Mouse (Mus musculus): ENCODE data around the gene Msx2. TPM values are rescaled to one million over a fixed set of nuclear protein-coding genes. Genes with fewer than 3 reads are reported as not detected.

Gene Msx2
- total RNA-seq, 2 experiments from 2014 or later = 0.59 to 0.91 TPM

DNA sequence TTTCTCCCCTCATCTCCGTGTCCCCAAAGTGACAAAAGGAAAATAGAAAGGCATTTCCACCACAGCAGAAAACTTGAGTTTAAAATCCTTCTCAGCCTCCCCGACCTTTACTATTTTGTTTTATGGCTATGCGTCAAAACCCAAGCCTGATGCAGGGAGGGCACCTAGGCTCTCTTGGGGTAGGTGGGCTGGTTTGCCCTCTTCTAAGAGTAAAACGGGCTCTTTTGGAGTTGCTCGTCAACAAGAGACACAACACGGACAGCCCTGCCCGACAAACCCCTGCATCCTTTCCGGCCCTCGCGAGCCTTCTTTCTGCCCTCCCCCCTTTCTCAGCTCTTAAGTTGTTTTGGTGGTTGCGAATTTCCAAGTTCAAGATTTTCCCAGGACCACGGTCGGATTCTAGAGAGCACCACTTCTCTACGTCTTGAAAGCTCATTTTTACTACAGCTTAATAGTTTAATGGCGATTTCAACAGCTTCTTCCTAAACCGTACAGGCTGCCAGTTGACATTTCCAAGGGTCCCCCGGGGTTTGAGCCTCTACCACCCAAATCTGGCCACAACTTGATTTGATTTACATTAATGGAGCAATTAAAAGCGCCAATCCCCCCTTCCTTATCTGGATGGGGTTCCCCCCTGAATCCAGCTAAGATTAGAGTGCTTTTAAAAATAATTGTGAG, 6.5 kb downstream of the Msx2 start:
- intact Hi-C loops (cut with DNase I) = no loop called here
- DNase-seq (ENCODE audit: low spot score) = no peak

DNA sequence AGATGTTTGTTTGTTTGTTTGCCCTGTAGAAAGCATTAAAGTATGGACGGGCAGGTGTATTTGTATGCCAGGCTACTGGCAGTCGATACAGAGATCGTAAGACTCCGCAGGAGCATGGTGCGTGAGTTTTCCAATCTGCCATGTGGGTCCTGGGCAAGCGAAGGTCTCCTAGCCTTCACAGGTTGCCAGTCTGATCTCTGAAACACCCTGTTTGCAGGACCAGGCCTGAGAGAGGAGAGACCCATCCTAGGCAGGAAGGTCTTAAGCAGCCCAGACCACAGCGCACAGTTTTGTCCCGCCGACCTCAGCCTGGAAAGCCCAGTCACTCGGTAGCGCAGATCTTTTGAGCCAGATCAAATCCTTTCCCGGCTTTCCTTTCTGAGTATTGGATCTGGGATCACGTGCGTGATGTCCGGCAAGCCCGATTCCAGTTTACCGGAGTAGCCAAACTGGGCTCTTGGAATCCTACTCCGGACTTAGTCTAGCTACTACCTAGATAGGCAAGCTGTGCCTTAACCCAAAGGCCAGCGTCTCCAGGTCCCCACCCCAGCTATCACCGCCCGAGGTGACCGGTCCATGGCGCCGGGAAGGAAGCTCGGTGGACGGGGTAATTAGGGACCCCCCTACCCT, 7.6 kb downstream of the Msx2 start:
- intact Hi-C loops (cut with DNase I) = no loop called here
- no peak for DNase-seq (ENCODE audit: low spot score)

DNA sequence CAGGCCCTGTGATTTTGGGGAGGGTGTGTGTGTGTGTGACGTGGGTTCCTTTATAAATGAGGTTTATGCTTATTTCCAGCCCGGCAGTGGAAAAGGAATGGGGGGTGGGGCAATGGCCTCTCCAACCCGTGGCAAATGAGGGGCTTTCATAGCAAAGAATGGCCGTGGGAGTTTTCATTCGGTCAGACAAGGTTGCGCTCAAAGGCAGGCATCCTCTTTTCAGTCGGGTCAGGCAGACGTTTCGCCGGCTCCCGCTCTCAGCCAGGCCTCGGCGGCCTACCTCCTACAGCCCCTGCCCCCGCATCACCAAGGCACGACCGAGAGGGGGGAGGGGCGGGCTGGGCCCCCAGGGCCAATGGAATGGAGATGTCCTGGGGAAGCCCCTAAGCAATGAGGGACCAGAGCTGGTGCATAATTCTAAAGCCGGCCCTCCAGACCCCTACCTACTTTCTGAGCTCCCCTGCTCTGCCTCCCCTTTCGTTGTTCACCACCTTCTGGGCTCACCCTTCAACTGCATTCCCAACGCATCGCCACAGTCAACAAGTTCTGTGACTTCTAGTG, 8.4 kb downstream of the Msx2 start:
- no peak for DNase-seq (ENCODE audit: low spot score)
- intact Hi-C loops (cut with DNase I) = loop anchor here (5.0 kb wide), 3 partner anchors 128 to 298 kb away; no protein-coding TSS in a partner anchor

DNA sequence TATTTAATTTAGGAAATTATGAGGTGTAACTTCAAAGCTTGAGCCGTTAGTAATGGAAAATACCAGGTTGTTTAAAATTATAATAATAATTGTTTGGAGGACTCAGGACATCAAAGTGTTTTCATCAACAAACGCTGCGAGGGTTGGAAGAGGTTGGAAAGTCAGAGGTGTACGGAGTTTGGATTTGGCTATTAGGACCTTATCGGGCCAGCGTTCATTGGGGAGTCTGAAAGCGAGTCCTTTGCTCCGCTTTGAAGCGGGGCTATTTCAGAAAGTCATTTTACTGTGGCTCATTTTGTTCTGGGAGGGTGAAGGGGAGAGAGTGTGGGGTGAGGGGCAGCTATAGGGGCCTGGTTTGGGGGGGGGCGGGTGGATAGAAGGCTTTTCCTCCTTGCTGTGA, 8.9 kb downstream of the Msx2 start:
- intact Hi-C loops (cut with DNase I) = loop anchor here (5.0 kb wide), 3 partner anchors 128 to 298 kb away; no protein-coding TSS in a partner anchor

DNA sequence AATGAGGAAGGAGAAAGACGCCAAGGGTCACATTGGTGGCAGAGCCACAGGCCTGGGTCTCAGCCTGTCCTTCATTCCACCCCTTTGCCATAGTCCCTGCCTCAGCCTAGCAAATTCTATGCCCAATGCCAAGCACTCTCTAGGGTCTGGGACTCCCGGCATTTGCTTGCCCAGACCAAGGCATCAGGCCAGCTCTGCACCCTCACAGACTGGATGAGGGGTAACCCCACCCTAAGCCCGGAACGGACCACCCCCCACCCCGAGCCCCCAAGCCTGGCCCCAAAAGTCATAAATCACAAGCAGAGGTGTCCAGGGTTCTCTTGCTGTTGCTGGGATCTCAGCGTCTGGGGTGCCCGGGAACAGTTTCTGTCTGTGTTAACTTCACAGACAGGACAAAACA, 9.8 kb downstream of the Msx2 start:
- intact Hi-C loops (cut with DNase I) = loop anchor here (5.0 kb wide), 3 partner anchors 129 to 299 kb away; no protein-coding TSS in a partner anchor
- no peak for DNase-seq (ENCODE audit: low spot score)

More for the DNA sequence above, 8.9 kb downstream of the Msx2 start:
- no peak for DNase-seq (ENCODE audit: low spot score)

DNA sequence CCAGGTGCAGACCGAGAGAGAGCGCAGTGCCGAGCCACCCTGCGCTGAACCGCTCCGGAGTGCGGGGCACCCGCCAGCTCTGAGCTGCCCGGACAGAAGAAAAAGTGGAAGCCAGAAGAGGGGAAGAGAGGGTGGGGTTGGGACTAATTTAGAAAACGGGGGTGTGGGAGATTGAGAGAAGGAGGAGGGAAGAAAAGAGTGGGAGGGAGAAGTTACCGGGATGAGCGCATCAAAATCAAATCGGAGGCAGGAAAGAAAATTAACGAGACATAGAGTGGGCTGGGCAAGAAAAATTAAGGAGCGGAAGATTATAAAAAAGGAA, 10.3 kb downstream of the Msx2 start:
- DNase-seq (ENCODE audit: low spot score) = no peak
- intact Hi-C loops (cut with DNase I) = loop anchor here (5.0 kb wide), 3 partner anchors 130 to 300 kb away; no protein-coding TSS in a partner anchor

DNA sequence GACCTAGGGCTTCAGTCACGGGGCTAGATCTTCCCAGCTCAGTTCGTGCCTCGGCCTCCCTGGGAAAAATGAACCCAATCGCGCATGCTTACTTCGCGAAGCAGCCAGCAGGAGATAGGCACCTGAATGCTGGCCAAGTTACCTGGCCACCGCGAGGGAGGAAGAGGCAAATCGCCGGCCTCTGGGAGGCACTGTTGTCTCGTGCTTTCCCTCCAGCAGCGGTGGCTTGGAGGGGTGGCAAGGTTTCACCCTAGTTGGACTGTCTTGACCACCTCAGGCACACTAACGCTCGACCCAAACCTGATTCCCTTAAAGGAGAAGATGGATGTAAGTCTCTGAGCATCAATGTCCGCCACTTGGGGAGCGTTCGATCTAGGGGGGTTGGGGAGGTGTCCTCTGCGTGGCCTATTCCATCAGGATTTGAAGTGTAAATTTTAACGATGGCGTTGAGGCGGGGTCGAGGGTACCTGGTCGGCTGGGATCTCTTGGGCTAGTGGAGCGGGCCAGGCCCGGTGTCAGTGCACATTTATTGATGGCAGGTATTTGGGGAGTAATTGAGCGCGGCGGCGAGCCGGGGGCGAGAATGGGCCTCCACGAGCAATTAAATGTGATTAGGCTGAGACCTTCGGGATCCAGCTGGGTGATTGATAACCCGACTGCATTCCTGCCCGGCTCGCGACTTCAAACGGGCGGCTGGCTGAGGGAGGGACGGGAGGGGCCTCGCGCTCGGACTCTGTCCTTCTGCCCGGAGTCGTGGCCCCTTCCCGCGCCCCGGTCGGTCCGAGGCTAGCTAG, 10.8 kb downstream of the Msx2 start:
- intact Hi-C loops (cut with DNase I) = loop anchor here (5.0 kb wide), 3 partner anchors 130 to 300 kb away; no protein-coding TSS in a partner anchor
- DNase-seq (ENCODE audit: low spot score) = no peak

DNA sequence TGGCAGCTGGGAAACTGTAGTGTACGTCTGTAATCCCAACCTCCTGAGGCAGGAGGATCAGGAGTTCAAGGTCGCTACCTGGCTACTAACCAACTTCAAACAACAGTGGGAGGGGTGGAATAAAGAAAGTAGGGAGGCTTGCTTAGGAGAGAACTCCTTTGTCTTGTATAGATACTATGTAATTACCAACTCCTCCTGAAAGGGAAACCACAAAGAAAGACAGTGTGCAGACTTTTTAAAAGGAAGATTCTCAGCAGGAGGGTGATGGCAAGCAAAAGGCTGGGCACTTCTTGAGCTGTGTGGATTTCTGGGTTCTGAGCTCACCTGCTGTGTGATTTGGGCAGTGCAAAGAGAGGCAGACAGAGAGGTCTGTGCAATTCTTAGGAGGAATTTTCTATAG, 11.5 kb downstream of the Msx2 start:
- intact Hi-C loops (cut with DNase I) = loop anchor here (5.0 kb wide), 3 partner anchors 131 to 301 kb away; no protein-coding TSS in a partner anchor
- DNase-seq (ENCODE audit: low spot score) = no peak

DNA sequence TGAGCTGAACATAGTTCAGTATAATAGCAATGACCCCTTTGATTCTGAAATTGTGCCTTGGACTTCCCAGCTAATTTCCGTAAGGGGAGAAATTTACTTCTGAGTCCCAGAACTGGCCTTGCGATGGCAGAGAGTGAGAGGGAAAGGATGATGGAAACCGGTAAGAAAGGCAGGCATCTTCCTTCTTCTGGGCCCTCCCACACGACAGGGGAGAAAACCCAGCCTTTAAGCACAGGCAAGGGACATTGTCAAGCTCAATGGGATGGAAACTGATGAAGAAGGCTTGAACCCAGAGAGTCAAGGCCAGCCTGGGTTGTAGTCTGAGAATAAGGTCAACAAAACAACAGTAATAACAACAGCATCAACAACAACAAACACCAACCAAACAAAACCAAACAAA, 14.1 kb downstream of the Msx2 start:
- DNase-seq (ENCODE audit: low spot score) = no peak
- intact Hi-C loops (cut with DNase I) = no loop called here

DNA sequence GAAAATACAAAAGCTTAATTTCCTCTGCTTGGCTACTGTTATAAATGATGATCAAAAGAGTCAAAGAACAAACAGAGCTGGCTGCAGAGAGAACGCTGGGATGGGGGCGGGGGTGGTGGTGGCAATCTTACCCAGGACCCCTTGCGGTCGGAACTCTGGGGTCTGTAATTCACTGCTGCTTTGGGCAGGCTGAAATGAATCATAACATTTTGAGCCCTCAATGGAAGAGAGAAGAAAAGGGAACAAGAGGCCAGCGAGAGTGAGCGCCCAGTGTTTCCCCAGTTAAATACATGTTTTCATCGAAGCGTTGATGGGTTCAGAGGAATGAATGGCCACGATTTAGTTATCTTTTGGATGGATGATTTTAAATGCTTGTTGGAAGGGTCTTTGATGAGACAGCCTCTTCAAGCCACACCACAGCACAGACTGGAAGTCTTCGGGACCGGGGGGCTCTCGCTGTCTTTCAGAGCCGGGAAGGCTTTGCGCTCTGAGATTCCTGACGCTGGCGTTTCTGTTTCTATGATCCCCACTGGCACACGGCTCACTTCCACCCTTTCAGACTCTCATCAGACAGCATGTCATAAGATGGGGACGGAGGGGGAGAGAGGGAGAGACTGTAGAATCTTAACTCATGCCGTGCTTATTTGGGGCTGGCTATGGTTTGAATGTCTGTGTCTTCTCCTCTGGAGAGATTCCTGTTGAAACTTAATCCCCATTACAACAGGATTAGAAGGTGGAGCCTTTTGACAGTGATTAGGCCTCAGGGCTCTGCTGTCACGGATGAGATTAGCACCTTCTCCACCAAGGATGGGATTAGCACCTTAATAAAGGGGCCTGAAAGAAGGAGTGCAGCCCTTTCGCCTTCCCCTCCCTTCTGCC, 17.8 kb downstream of the Msx2 start:
- DNase-seq (ENCODE audit: low spot score) = no peak
- intact Hi-C loops (cut with DNase I) = no loop called here

DNA sequence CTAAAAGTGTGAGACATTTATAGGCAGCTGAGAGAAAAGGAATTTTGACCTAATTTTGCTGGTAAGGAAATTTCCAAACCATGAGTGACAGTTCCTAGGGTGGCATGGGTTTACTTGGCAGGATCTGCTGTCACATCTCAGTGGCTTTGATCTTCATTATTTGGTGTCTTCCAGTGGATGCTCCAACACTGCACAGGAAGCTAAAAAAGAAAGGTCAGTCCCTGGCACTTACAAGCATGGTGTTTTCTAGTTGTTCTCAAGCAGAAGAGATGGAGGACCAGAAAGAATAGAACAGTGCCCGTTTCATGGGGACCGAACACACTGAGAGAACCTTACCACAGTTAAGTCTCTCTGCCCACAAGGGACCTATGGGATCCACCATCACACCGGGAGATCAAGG, 18.9 kb downstream of the Msx2 start:
- intact Hi-C loops (cut with DNase I) = no loop called here
- DNase-seq (ENCODE audit: low spot score) = no peak

DNA sequence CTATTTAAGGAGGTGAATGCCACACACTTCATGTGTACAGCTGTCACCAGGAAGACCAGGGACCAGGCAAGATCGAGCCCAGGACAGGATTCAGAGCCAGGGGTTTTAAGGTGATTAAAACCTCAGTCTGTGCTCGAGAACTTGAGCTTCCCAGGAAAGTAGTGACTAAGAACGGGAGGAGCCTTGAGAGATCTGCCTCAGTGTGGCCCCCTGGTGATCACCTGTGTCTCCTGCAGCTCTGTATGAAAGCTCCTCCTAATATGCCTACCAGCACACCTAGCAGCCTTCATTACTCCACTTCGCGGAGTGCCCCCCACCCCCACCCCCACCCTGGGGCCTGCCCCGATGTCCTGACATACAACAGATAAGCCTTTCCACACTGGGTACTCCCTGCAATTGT, 25.3 kb downstream of the Msx2 start:
- DNase-seq (ENCODE audit: low spot score) = no peak
- intact Hi-C loops (cut with DNase I) = no loop called here

DNA sequence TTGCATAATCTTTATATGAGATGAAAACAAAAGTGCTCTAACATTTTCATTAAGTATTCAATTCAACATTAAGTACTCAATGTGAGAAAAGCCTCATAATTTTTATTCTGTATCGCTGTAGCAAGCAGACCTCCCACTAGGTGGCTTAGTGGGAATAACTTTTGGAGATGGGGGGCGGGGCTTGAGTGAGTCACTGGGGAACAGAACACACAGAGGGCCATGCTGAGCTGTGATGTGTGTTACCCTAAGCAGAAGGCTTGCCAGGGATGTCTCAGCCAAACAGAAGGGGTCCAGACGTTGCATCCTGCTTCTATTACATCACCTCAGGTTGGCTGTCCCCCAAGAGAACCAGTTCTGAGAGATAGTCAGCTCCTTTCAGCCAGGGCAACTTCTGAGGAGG, 29.3 kb downstream of the Msx2 start:
- intact Hi-C loops (cut with DNase I) = loop anchor here (5.0 kb wide), 2 partner anchors 244 to 319 kb away; no protein-coding TSS in a partner anchor
- no peak for DNase-seq (ENCODE audit: low spot score)

DNA sequence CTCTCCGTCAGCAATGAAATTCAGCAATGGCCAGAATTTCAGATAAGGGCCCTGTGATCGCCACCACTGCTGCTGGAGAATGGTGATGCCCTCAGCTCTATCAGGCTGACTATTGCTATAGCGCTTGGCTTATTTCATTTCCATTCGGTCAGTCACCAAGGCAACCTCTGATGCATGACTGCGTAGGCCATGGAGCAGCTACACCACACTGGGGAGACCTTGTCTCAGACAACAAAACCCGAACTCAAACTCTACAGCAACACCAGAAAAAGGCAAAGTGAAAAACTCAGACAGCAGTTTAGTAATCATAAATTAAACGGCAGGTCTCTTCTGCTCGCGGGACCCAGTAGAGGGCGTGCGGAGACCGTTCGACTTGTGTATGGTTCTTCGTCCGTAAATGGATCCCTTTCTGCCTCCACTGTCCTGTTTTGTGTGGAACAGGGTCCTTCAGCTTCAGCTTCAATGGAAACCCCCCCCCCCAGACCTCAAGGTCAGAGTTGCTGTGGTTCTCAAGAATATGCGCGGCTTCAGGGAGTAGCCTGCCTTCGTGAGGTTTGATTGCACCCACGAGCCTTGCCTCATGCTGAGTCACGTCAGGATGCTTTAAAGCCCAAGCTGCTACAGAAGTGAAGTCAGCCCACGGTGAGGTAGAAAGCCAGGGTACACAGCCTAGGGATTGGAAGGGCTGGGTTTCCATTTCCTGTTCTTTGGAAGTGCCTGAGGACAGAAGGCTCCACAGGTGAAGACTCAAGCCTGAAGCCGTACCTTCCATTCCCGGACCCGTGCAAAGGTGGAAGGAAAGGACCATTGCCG, 30.5 kb downstream of the Msx2 start:
- no peak for DNase-seq (ENCODE audit: low spot score)
- intact Hi-C loops (cut with DNase I) = loop anchor here (5.0 kb wide), 2 partner anchors 245 to 320 kb away; no protein-coding TSS in a partner anchor

DNA sequence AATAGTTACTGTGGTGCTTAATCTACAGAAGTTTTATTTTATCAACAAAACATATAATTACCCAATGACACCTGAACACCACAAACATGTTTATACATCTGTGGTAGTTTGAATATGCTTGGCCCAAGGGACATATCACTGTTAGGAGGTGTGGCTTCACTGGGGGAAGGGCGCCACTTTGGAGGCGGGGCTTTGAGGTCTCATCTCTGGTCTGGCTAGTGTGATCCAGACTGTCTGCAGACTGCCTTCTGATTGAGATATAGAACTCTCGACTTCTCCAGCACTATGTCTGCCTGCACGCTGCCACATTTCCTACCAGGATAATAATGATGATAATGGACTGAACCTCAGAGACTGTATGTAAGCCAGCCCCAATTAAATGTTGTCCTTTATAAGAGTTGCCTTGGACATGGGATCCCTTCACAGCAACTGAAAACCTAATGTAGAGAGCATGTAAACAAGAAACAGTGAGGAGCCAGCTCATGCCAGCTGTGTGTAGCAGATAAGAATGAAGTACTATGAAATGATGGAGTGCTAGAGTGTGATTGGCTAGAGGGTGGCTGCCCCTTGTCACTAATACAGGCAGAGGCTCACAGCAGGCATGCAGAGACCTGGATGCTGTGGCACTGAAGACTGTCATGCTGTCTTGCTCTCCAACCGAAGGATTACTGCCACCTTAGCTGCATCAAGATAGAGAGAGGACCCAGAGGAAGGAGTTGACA, 31.4 kb downstream of the Msx2 start:
- DNase-seq (ENCODE audit: low spot score) = no peak
- intact Hi-C loops (cut with DNase I) = loop anchor here (5.0 kb wide), 2 partner anchors 246 to 321 kb away; no protein-coding TSS in a partner anchor

DNA sequence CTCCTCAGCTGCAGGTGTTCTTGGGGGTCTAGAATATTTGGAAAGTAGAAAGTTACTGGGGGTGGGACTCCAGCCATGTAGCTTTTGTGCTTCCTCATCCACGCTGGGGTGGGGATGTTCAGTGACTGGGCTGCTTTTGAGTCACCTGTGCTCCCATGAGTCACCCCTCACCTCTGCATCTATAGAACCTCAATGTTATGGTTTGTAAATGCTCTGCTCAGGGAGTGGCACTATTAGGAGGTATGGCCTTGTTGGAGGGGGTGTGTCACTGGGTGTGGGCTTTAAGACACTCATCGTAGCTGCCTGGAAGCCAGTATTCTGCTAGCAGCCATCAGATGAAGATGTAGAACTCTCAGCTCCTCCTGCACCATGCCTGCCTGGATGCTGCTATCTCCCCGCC, 32.9 kb downstream of the Msx2 start:
- no peak for DNase-seq (ENCODE audit: low spot score)
- intact Hi-C loops (cut with DNase I) = loop anchor here (5.0 kb wide), 2 partner anchors 247 to 322 kb away; no protein-coding TSS in a partner anchor

DNA sequence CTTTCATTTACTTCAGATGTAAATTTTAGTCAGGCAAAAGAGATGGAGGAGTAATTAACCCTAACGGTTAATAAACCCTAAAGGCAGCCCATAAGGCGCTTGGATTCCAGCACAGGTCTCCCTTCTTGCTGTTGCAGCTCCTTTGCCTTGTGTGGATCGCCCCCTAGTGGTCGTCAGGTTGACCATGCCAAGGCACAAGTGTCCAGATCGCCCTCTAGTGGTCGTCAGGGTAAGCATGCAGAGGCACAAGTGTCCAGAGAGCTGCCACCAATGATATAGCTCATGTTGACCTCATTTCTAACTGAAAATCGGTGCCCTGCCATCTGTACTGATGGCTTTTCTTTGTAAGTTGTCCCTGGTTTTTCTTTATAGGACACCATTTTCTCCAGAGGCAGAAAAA, 46.4 kb downstream of the Msx2 start:
- intact Hi-C loops (cut with DNase I) = loop anchor here (1.0 kb wide), 1 partner anchor 307 kb away; no protein-coding TSS in a partner anchor
- DNase-seq (ENCODE audit: low spot score) = peak; percentile 27

DNA sequence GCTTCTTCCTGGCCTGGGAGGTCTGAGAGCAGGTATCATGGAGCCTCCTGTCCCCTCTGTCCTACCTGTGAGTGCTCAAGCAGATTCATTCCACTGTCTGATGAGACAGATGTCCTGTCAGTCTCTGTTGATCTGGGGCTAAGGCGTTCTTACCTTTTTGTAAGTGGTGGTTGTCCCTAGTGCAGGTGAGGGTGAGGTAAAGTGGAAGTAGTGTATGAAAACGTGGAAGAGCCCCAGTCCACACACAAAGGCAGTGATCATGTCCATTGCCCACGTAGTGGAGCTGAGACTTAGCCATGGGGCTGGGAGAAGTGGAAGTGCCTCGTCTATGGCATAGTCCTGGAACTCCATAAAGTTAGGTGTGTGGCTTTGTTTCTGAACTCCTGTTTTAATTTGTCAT, 51.7 kb downstream of the Msx2 start:
- intact Hi-C loops (cut with DNase I) = no loop called here
- no peak for DNase-seq (ENCODE audit: low spot score)
